Mouse (Mus musculus) Patski (cell line): ENCODE results near the gene Apoa4. TPM values are rescaled to one million over a fixed set of nuclear protein-coding genes. Genes with fewer than 3 reads are reported as not detected.

Source experiments
- ATAC-seq: fragments of 100-300 bp; one replicate; pipeline ENCODE4 v1.8.0; 2021
- CTCF ChIA-PET: fragments of 350-600 bp; sonication (Branson Sonifier 250); formaldehyde crosslinking; loops from one replicate; lab custom pipeline; 2022; ENCODE audit warnings: inconsistent platforms; lab: Charles Lee
- POLR2A ChIA-PET: fragments of 350-600 bp; sonication (Branson Sonifier 250); formaldehyde crosslinking; loops from one replicate; lab custom pipeline; 2022; ENCODE audit warnings: antibody characterized with exemption, inconsistent platforms; lab: Charles Lee
- DNase-seq: peaks from one replicate; pipeline ENCODE4 v3.0.0-alpha.2; 2011; ENCODE audit warnings: low read depth, low spot score
- H3K27me3 ChIP-seq: fragments of 371-371 bp; one replicate; pipeline ENCODE4 v1.5.1; 2021
- CTCF ChIP-seq: fragments of 100-300 bp; IDR thresholded peaks from one replicate; pipeline ENCODE4 v1.5.1; 2021
- in situ Hi-C: fragments of 300-500 bp; cut with MboI; formaldehyde crosslinking; loops from 3 replicates; pipeline ENCODE4 v1.11.1; 2018; ENCODE audit warnings: low pct_unique_long_range_greater_than_20kb, mixed read lengths
- polyA plus RNA-seq: library from polyadenylated mRNA; unstranded; gene quantifications from one replicate; pipeline ENCODE4 v1.2.3, GENCODE M21; 2021

Gene Apoa4
- polyA plus RNA-seq, 1 experiment from 2014 or later = not detected

GRCm38 (mm10) chr9:46241818-46242217, 1.3 kb downstream of the Apoa4 start:
- in situ Hi-C loops = no loop called here
- DNase-seq (no peak), ATAC-seq (no peak)
- no peak for TF ChIP-seq CTCF
- CTCF ChIA-PET = interaction anchor here (1.6 to 2.0 kb wide), 2 partner anchors 12 to 51 kb away, joined by 3 to 8 read pairs; no protein-coding TSS in a partner anchor
- H3K27me3 ChIP-seq = peaks cover 43% of the 10 kb centered on the region
- POLR2A ChIA-PET = no interaction called here

GRCm38 (mm10) chr9:46243122-46243521, 2.6 kb downstream of the Apoa4 start:
- no peak for TF ChIP-seq CTCF
- POLR2A ChIA-PET = no interaction called here
- DNase-seq (no peak), ATAC-seq (no peak)
- CTCF ChIA-PET = interaction anchor here (0.6 to 2.0 kb wide), 3 partner anchors 13 to 1379 kb away, joined by 3 to 8 read pairs (median 3); no protein-coding TSS in a partner anchor
- in situ Hi-C loops = no loop called here
- peaks cover 39% of the 10 kb centered on the region for H3K27me3 ChIP-seq

DNA sequence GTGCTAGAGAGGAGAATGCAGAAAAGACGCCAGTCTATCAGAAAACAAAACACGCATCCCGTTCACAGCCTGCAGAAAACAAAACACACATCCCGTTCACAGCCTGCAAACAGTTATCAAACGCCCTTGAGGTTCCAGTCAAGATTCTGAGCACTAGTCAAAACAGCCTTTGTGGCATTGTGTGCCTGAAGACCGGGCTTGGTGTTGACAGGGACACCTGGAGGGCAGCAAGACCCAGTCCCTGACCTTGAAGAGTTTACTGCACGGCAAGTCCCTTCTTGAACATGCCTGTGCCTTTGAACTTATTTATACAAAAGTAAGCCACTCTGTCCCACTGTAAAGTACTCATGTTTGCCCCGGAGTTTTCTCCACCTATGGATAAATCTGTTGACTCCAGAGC, 3.1 kb downstream of the Apoa4 start:
- TF ChIP-seq CTCF = no peak
- in situ Hi-C loops = no loop called here
- peaks cover 41% of the 10 kb centered on the region for H3K27me3 ChIP-seq
- CTCF ChIA-PET = interaction anchor here (1.3 kb wide), 1 partner anchor 302 kb away, joined by 3 read pairs; no protein-coding TSS in a partner anchor
- POLR2A ChIA-PET = no interaction called here
- ATAC-seq (no peak), DNase-seq (no peak)

GRCm38 (mm10) chr9:46246752-46247324, 6.3 kb downstream of the Apoa4 start:
- H3K27me3 ChIP-seq = peaks cover 31% of the 10 kb centered on the region
- ATAC-seq (peak; percentile 67), DNase-seq (peak; percentile 7)
- TF ChIP-seq CTCF = no peak
- CTCF ChIA-PET = interaction anchor here (0.7 to 3.3 kb wide), 6 partner anchors 10 to 54 kb away, joined by 3 to 19 read pairs (median 3); no protein-coding TSS in a partner anchor
- POLR2A ChIA-PET = interaction anchor here (0.6 kb wide), 1 partner anchor 310 kb away, joined by 6 read pairs; no protein-coding TSS in a partner anchor
- in situ Hi-C loops = no loop called here

GRCm38 (mm10) chr9:46256177-46256576, 15.7 kb downstream of the Apoa4 start:
- peaks cover 26% of the 10 kb centered on the region for H3K27me3 ChIP-seq
- CTCF ChIA-PET = no interaction called here
- ATAC-seq = no peak
- in situ Hi-C loops = no loop called here
- POLR2A ChIA-PET = no interaction called here
- no peak for DNase-seq
- no peak for TF ChIP-seq CTCF

GRCm38 (mm10) chr9:46256658-46257385, 16.3 kb downstream of the Apoa4 start:
- DNase-seq = no peak
- POLR2A ChIA-PET = no interaction called here
- in situ Hi-C loops = no loop called here

DNA sequence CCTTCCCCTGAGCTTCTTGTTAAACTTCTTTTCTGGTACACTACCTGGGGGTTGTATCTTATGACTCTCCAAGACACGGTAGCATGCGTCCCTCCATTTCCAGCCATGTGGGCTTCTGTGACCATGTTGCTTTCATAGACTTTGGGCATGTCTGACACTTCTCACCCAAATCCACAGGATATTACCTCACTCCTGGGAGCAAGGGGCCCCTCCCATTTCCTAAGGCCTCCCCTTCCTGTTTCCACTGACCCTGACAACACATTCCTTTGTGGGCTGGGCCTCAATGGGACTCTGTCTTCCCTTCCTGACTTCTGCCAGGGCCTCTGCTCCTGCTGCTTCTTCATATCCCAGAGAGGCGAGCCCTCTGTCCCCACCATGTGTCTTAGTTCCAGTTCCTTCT, 17.1 kb downstream of the Apoa4 start:
- no peak for ATAC-seq
- DNase-seq = no peak
- in situ Hi-C loops = no loop called here
- peaks cover 28% of the 10 kb centered on the region for H3K27me3 ChIP-seq
- POLR2A ChIA-PET = no interaction called here
- no peak for TF ChIP-seq CTCF
- CTCF ChIA-PET = interaction anchor here (1.0 kb wide), 1 partner anchor 11 kb away, joined by 4 read pairs; no protein-coding TSS in a partner anchor

More at GRCm38 (mm10) chr9:46256658-46257385, 16.3 kb downstream of the Apoa4 start:
- no peak for TF ChIP-seq CTCF
- ATAC-seq = no peak
- peaks cover 27% of the 10 kb centered on the region for H3K27me3 ChIP-seq
- CTCF ChIA-PET = interaction anchor here (1.0 kb wide), 1 partner anchor 11 kb away, joined by 4 read pairs; no protein-coding TSS in a partner anchor

- no peak for TF ChIP-seq CTCF
- ATAC-seq (no peak), DNase-seq (no peak)
- POLR2A ChIA-PET = interaction anchor here (0.8 kb wide), 1 partner anchor 11 kb away, joined by 3 read pairs; no protein-coding TSS in a partner anchor
- in situ Hi-C loops = no loop called here
- H3K27me3 ChIP-seq = peaks cover 32% of the 10 kb centered on the region
- CTCF ChIA-PET = interaction anchor here (0.7 to 1.3 kb wide), 2 partner anchors 12 to 43 kb away, joined by 3 read pairs; no protein-coding TSS in a partner anchor
These were observed 18.6 kb downstream of the Apoa4 start for GRCm38 (mm10) chr9:46259111-46259510.

- ChIA-PET POLR2A (no interaction called here), CTCF (no interaction called here)
- peaks cover 35% of the 10 kb centered on the region for H3K27me3 ChIP-seq
- no peak for TF ChIP-seq CTCF
- in situ Hi-C loops = no loop called here
- ATAC-seq = no peak
- DNase-seq = no peak
These were observed 20.6 kb downstream of the Apoa4 start for GRCm38 (mm10) chr9:46261131-46261530.

- peaks cover 39% of the 10 kb centered on the region for H3K27me3 ChIP-seq
- ChIA-PET POLR2A (no interaction called here), CTCF (no interaction called here)
- in situ Hi-C loops = no loop called here
- no peak for TF ChIP-seq CTCF
- ATAC-seq (no peak), DNase-seq (no peak)
These were observed 27.9 kb downstream of the Apoa4 start, which contains the start of gene Apoa5 for GRCm38 (mm10) chr9:46268343-46268873. TSS of gene Apoa5 (plus strand) at chr9:46268633.
